Mouse (Mus musculus): ENCODE results near the gene Esp1.
"Not testable (repeated sequence)": the region's sequence is repeated elsewhere in the genome, so short reads cannot be mapped to it uniquely, and the experiment has no call there.

Esp1 gene

DNA sequence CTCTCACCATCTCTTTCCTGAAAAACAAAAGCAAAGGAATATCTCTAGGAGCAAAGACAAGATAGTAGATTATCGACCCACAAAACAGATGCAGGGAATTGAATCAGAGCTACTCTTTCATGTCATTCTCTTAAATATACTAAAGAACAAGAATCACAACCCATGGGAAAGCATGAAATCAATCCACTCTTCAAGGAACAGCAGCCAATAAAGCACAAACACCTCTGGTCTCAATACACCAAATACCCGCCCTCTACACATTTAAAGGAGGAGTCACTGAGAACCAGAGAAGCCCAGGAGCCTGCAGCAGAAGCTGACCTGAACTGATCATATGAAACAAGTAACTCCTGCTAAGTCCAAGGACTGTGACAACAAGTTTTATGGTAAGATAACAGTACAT, at the start of gene Esp1:
Gene Esp1, plus strand, starts transcription at position 301 of the 400 bp plus-strand sequence.
- DNase-seq (ENCODE audit: low spot score), result no peak

DNA sequence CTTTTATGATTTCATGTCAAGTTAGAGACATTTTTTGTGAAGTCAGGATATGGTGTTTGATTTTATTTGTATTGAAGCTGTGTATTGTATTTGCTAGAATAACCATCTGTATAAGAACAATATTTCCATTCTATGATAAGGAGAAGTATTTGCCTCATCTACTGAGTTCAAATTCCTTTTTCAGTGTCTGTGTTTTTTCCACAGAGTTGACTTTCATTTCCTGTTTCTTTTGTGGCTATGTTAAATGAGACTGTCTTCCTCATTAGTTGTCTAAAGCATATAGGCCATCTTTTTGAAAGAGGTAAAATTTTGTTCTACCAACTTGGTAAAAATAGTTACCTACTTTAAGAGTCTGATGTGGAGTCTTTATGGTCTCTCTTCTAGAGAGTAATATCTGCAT, 10.6 kb upstream of the Esp1 start:
- no peak for DNase-seq (ENCODE audit: low spot score)

DNA sequence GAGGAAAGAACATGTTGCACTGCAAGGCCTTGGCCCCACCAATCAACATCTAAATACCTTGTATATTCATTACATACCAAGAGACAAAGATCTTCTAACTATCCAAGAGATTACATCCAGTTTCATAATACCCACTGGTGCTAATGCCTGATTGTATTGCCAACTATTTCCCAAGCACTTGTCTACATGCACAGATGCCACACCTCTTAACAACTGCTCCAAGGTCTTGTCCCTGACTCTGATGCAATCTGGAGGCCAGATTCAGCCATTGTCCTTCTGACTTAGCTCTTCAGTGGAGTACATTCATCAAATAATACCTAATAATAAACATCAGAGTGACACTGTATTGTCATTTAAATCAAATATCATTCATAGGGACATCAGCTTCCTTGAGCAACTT, 9.9 kb upstream of the Esp1 start:
- DNase-seq (ENCODE audit: low spot score), result not testable (repeated sequence)

DNA sequence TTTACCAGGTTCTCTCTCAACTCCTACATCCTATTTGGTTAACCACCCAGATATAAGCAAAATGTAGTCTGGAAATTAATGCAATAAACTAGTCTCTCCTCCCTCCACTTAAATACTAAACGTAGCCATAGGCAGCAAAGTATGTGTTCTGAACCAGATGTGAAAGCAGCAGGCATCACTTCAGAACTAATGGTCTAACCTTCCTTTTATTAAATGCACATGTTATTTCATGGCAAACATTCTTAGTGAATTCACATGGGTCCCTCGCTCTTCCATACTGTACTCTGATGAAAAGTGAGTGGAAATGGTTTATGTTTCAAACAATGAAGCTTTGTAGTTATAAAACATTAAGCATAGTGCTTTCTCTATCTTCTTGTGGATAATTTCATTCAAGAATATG, 4.4 kb downstream of the Esp1 start:
- no peak for DNase-seq (ENCODE audit: low spot score)

DNA sequence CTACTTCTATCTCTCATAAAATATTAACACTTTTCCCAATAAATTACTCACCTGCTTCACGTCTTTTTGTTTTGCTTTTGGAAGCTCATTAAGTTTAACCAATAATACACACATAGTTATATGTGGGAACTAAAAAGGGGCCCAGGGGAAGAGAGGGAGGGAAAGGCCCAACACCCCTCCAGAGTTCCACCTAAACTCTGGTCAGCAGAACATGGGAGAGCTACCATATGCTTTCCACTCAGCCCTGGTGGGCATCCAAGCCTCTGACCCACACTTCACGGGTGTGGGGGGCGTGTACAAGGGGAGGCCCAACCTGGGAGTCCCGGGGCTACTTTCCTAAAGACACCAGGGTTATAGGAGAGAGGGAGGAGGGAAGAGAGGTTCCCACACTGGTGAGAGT, 4.8 kb downstream of the Esp1 start:
- no peak for DNase-seq (ENCODE audit: low spot score)

DNA sequence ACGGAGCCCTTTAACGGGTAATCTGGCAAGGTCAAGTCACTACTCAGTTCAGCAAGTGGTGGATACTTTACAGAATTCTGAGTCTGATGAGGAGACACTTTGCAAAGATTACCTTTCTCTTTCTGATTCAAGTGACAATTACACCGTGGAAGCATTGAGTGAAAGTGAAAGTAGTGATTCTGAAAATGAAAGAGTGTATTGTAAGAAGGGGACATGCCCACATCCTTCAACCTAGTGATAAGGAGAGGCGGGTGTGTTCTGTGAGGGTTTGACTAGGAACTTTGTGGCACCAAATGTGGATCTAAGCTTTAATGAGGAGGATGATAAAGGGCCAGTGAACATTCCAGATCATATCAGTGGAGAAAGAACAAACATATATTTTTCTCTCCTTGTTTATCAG, 36.7 kb downstream of the Esp1 start:
- no peak for DNase-seq (ENCODE audit: low spot score)

DNA sequence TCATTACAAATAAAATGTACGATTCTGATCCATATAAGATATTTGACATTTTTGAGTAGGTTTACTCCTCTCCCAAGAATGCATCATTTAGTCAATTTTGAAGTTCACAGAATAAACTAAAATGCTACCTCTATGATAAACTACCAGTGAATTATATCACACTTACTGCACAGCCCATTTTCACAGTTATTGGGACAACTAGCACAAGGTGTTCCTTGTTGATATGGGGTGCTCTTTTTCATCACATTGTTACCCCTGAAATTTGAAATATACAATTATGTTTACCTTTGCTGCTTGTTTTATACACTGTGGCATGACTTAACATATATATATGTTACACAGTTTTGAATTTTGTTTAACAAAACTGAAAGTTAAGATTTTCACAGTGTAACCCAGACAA, 40.2 kb downstream of the Esp1 start:
- no peak for DNase-seq (ENCODE audit: low spot score)
